In genomic region chr9:107606591-107606990, GRCm38 (mm10) we compare ENCODE assay signal across 1 mouse cellular context.
TF ChIP-seq lines count a peak whose summit lies in the region.

No protein-coding gene starts in this region.

TF ChIP-seq in myocyte, 11 proteins besides CTCF, POLR2A, EP300 and RAD21 (continued from another document):
- peak in 1 of 3 experiments; percentile 66 for TF ChIP-seq MYOG (IDR thresholded peaks at IDR 0.05; ENCODE audit: control insufficient read depth in 1 of 3, insufficient read depth in 1 of 3, insufficient read length in 2 of 3, low read depth in 2 of 3)
